24 mouse cellular contexts compared by ENCODE assay signal in genomic region chr4:55701334-55701733, GRCm38 (mm10).
DNase-seq lines count a peak whose midpoint lies in the region; ATAC-seq and TF ChIP-seq lines count a peak whose summit lies in the region.
"Had no signal": no experiment of that assay in that cellular context is flagged by ENCODE, and none has a peak within 500 bp of the region (broad histone marks: within the 10 kb centered on the region; RNA-seq: fewer than 3 reads in every experiment).

No protein-coding gene starts in this region.

- peaks cover 2% of the 10 kb centered on the region; the same call in 1 of the 2 replicates for H3K4me1 ChIP-seq in heart, embryonic 12.5 days (replicated peaks)
- no peaks in the 10 kb centered on the region for H3K4me1 ChIP-seq in intestine, postnatal 0 days (replicated peaks; ENCODE audit: control insufficient read depth, insufficient read depth, low read length)
- 0 out of 2 replicates have a peak, but pooled peaks cover 2% of the 10 kb centered on the region for H3K4me1 ChIP-seq in intestine, embryonic 15.5 days (replicated peaks)
- peaks cover 5% of the 10 kb centered on the region; the same call in 1 of the 2 replicates for H3K4me1 ChIP-seq in small intestine, adult 2 months (ENCODE audit: control insufficient read depth, insufficient read depth, insufficient read length, low read length)
- H3K4me1 ChIP-seq: forebrain, embryonic 15.5 days had no signal

- no peaks in the 10 kb centered on the region for H3K27me3 ChIP-seq in heart, embryonic 12.5 days (replicated peaks)
- no peaks in the 10 kb centered on the region for H3K27me3 ChIP-seq in intestine, postnatal 0 days (replicated peaks; ENCODE audit: control insufficient read depth, insufficient read depth, low read length)
- H3K27me3 ChIP-seq in intestine, embryonic 15.5 days (replicated peaks), result no peaks in the 10 kb centered on the region
- no peaks in the 10 kb centered on the region for H3K27me3 ChIP-seq in small intestine, adult 2 months (ENCODE audit: control insufficient read depth, insufficient read depth, low read length)
- H3K27me3 ChIP-seq: CH12.LX; embryonic facial prominence, embryonic 12.5 days; forebrain, embryonic 13.5 days; forebrain, embryonic 15.5 days had no signal

- no peak for ATAC-seq in heart, embryonic 12.5 days (ENCODE audit: insufficient number of reproducible peaks, low FRiP score)
- peak; percentile 85 for ATAC-seq in intestine, postnatal 0 days
- ATAC-seq in intestine, embryonic 15.5 days, result no peak
- ATAC-seq: CD4-positive, CD25-positive, alpha-beta regulatory T cell, adult 4 months; forebrain, embryonic 13.5 days; forebrain, embryonic 15.5 days had no signal

- DNase-seq in gastrocnemius, adult 18-20 months (ENCODE audit: low spot score), result peak; percentile 50
- no peak for DNase-seq in gastrocnemius, postnatal 14 days
- DNase-seq in heart, adult 11 months, result peak; percentile 96
- no peak for DNase-seq in kidney, postnatal 25 days
- DNase-seq: adrenal gland, adult 2 months; adrenal gland, postnatal 14 days; adrenal gland, postnatal 36 days; B cell, adult 2 months; cerebellum, adult 11-12 months; cerebellum, adult 2 months; cerebellum, adult 9-10 months; cerebellum, postnatal 10 days; cerebellum, postnatal 25 days had no signal

- no peak overlapping the region for H3K4me3 ChIP-seq in heart, embryonic 12.5 days
- no peak overlapping the region for H3K4me3 ChIP-seq in intestine, postnatal 0 days (ENCODE audit: low read depth, low read length)
- no peak overlapping the region for H3K4me3 ChIP-seq in intestine, embryonic 15.5 days (replicated peaks)
- H3K4me3 ChIP-seq in small intestine, adult 2 months (ENCODE audit: low read depth, low read length), result no peak overlapping the region
- H3K4me3 ChIP-seq: embryonic facial prominence, embryonic 10.5 days; embryonic facial prominence, embryonic 12.5 days; forebrain, embryonic 13.5 days; forebrain, embryonic 15.5 days had no signal

- no peaks in the 10 kb centered on the region for H3K36me3 ChIP-seq in heart, embryonic 12.5 days
- no peaks in the 10 kb centered on the region for H3K36me3 ChIP-seq in intestine, postnatal 0 days (ENCODE audit: control insufficient read depth, insufficient read depth)
- no peaks in the 10 kb centered on the region for H3K36me3 ChIP-seq in intestine, embryonic 15.5 days
- H3K36me3 ChIP-seq in small intestine, adult 2 months (ENCODE audit: control insufficient read depth, insufficient read depth, low read length), result no peaks in the 10 kb centered on the region
- H3K36me3 ChIP-seq: embryonic facial prominence, embryonic 10.5 days; embryonic facial prominence, embryonic 12.5 days; forebrain, embryonic 15.5 days; G1E had no signal

- TF ChIP-seq POLR2A in small intestine, adult 2 months (IDR thresholded peaks at IDR 0.05; ENCODE audit: low read depth, low read length), result no peak

- H3K27ac ChIP-seq in heart, embryonic 12.5 days (ENCODE audit: poor library complexity, severe bottlenecking), result no peak overlapping the region
- H3K27ac ChIP-seq in intestine, postnatal 0 days (ENCODE audit: low read depth, low read length), result no peak overlapping the region
- no peak overlapping the region for H3K27ac ChIP-seq in intestine, embryonic 15.5 days
- H3K27ac ChIP-seq in small intestine, adult 2 months (ENCODE audit: insufficient read depth, low read depth, low read length), result peak overlapping the region; percentile 89
- H3K27ac ChIP-seq: embryonic facial prominence, embryonic 10.5 days; embryonic facial prominence, embryonic 12.5 days; forebrain, embryonic 13.5 days; forebrain, embryonic 15.5 days had no signal

- WGBS in heart, embryonic 12.5 days, result 55% methylated on average over 2 of the region's 2 CpGs
- 60% methylated on average over 2 of the region's 2 CpGs for WGBS in intestine, postnatal 0 days
- WGBS in intestine, embryonic 15.5 days, result 77% methylated on average over 2 of the region's 2 CpGs
- 47% methylated on average over 2 of the region's 2 CpGs for WGBS in small intestine, adult 2 months

- H3K9me3 ChIP-seq in heart, embryonic 12.5 days (replicated peaks), result no peaks in the 10 kb centered on the region
- H3K9me3 ChIP-seq in intestine, postnatal 0 days (ENCODE audit: control insufficient read depth), result no peaks in the 10 kb centered on the region
- no peaks in the 10 kb centered on the region for H3K9me3 ChIP-seq in intestine, embryonic 15.5 days
- H3K9me3 ChIP-seq: embryonic facial prominence, embryonic 10.5 days; embryonic facial prominence, embryonic 12.5 days; forebrain, embryonic 13.5 days; forebrain, embryonic 15.5 days had no signal

- H3K9ac ChIP-seq in heart, embryonic 12.5 days, result no peak overlapping the region
- no peak overlapping the region for H3K9ac ChIP-seq in intestine, postnatal 0 days (ENCODE audit: low read depth, low read length)
- no peak overlapping the region for H3K9ac ChIP-seq in intestine, embryonic 15.5 days
- H3K9ac ChIP-seq: embryonic facial prominence, embryonic 12.5 days; forebrain, embryonic 13.5 days; forebrain, embryonic 15.5 days had no signal

- intact Hi-C loops in gastrocnemius, postnatal 14 days (cut with DNase I; ENCODE audit: low total_unique reads), result no loop called here

- no peak for TF ChIP-seq CTCF in intestine, postnatal 0 days (IDR thresholded peaks at IDR 0.05; ENCODE audit: low read depth)
- TF ChIP-seq CTCF in small intestine, adult 2 months (IDR thresholded peaks at IDR 0.05; ENCODE audit: extremely low read depth, insufficient read length, insufficient replicate concordance, low read depth, low read length), result no peak

- no peak overlapping the region for H3K4me2 ChIP-seq in heart, embryonic 12.5 days
- no peak overlapping the region for H3K4me2 ChIP-seq in intestine, postnatal 0 days (replicated peaks; ENCODE audit: low read depth)
- no peak overlapping the region for H3K4me2 ChIP-seq in intestine, embryonic 15.5 days (replicated peaks)
- H3K4me2 ChIP-seq: embryonic facial prominence, embryonic 12.5 days; forebrain, embryonic 13.5 days; forebrain, embryonic 15.5 days had no signal

Comparison
In these comparisons a context has a peak if more than half of its experiments do, and no peak if none do; other contexts are left out.
1. DNase-seq: peak in gastrocnemius, adult 18-20 months (single experiment) and heart, adult 11 months (single experiment); none in gastrocnemius, postnatal 14 days (single experiment) and kidney, postnatal 25 days (0 of 2).